Mouse (Mus musculus): ENCODE results near the gene Ccdc120. TPM values are rescaled to one million over a fixed set of nuclear protein-coding genes. Genes with fewer than 3 reads are reported as not detected.

The Ccdc120 gene
- polyA plus RNA-seq, 1 experiment from 2014 or later, result 22.4 TPM

DNA sequence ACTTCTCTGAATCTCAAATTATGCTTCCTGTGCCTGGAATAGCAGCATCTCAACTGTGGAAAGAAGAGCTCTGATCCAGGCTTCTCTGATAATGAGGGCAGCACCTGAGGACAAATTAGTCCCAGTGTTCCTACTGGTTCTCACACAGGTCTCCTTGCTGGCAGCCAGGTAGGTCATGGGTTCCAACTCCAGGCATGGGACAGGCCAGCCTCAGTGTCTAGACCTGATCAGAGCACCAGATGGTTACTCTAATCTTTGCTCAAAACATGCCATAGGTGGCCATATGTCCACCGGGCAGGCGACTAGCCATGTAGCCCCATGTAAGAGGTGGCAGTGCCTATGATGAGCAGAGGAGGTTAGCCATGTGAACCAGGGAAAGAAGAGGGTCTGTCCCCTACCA lies 62.4 kb downstream of the Ccdc120 start:
- H3K4me3 ChIP-seq, result no peak overlapping the region
- no peak for ATAC-seq (ENCODE audit: insufficient number of reproducible peaks, insufficient read depth, low FRiP score, low TSS enrichment, low read depth)
- H3K9me3 ChIP-seq, result no peaks in the 10 kb centered on the region
- H3K27me3 ChIP-seq, result no peaks in the 10 kb centered on the region
- no peak overlapping the region for H3K4me2 ChIP-seq
- H3K9ac ChIP-seq, result no peak overlapping the region
- no peaks in the 10 kb centered on the region for H3K36me3 ChIP-seq
- no peak overlapping the region for H3K27ac ChIP-seq
- no peaks in the 10 kb centered on the region for H3K4me1 ChIP-seq
- 95% methylated on average over 2 of the region's 2 CpGs for WGBS

Other genes with a start within 250 kb of the Ccdc120 start
- gene Foxp3, start 177.3 kb downstream of the Ccdc120 start, polyA plus RNA-seq (2015; fragmentation: Nextera tagmentation; extraction: Ambion mirVana), result 0.14 TPM in 1 of 2 replicates, not detected in the other
- gene Ppp1r3f, start 176.6 kb downstream of the Ccdc120 start, polyA plus RNA-seq (2015; fragmentation: Nextera tagmentation; extraction: Ambion mirVana), result 1.6 and 2.5 TPM in 2 replicates
- gene Ccdc22, start 145.4 kb downstream of the Ccdc120 start, polyA plus RNA-seq (2015; fragmentation: Nextera tagmentation; extraction: Ambion mirVana), result 26.9 and 30.4 TPM in 2 replicates
- gene Cacna1f, start 143.8 kb downstream of the Ccdc120 start, polyA plus RNA-seq (2015; fragmentation: Nextera tagmentation; extraction: Ambion mirVana), result not detected in 2 replicates
- 2.1 and 3.3 TPM in 2 replicates for gene Syp, start 112.4 kb downstream of the Ccdc120 start, polyA plus RNA-seq (2015; fragmentation: Nextera tagmentation; extraction: Ambion mirVana)
- gene Prickle3, start 93.6 kb downstream of the Ccdc120 start, polyA plus RNA-seq (2015; fragmentation: Nextera tagmentation; extraction: Ambion mirVana), result 9.9 and 11.8 TPM in 2 replicates
- 100 and 115 TPM in 2 replicates for gene Plp2, start 79.5 kb downstream of the Ccdc120 start, polyA plus RNA-seq (2015; fragmentation: Nextera tagmentation; extraction: Ambion mirVana)
- gene Magix, start 69.7 kb downstream of the Ccdc120 start, polyA plus RNA-seq (2015; fragmentation: Nextera tagmentation; extraction: Ambion mirVana), result 0.66 TPM in 1 of 2 replicates, not detected in the other
- gene Gpkow, start 53.8 kb downstream of the Ccdc120 start, polyA plus RNA-seq (2015; fragmentation: Nextera tagmentation; extraction: Ambion mirVana), result 37.2 and 40.6 TPM in 2 replicates
- 37.7 and 40.1 TPM in 2 replicates for gene Wdr45, start 36.6 kb downstream of the Ccdc120 start, polyA plus RNA-seq (2015; fragmentation: Nextera tagmentation; extraction: Ambion mirVana)
- gene Gm45208, start 28.7 kb downstream of the Ccdc120 start, polyA plus RNA-seq (2015; fragmentation: Nextera tagmentation; extraction: Ambion mirVana), result not detected in 2 replicates
- 73.1 and 75.9 TPM in 2 replicates for gene Praf2, start 22.5 kb downstream of the Ccdc120 start, polyA plus RNA-seq (2015; fragmentation: Nextera tagmentation; extraction: Ambion mirVana)
- 28.5 and 28.7 TPM in 2 replicates for gene Tfe3, start 11.7 kb upstream of the Ccdc120 start, polyA plus RNA-seq (2015; fragmentation: Nextera tagmentation; extraction: Ambion mirVana)
- gene Gripap1, start 38.9 kb upstream of the Ccdc120 start, polyA plus RNA-seq (2015; fragmentation: Nextera tagmentation; extraction: Ambion mirVana), result 49.8 and 50.1 TPM in 2 replicates
- 1.3 and 2.3 TPM in 2 replicates for gene Kcnd1, start 71.4 kb upstream of the Ccdc120 start, polyA plus RNA-seq (2015; fragmentation: Nextera tagmentation; extraction: Ambion mirVana)
- 47.9 and 51.4 TPM in 2 replicates for gene Otud5, start 90.5 kb upstream of the Ccdc120 start, polyA plus RNA-seq (2015; fragmentation: Nextera tagmentation; extraction: Ambion mirVana)
- gene Pim2, start 127.4 kb upstream of the Ccdc120 start, polyA plus RNA-seq (2015; fragmentation: Nextera tagmentation; extraction: Ambion mirVana), result 4.4 and 5.9 TPM in 2 replicates
- 37.3 and 44.0 TPM in 2 replicates for gene Slc35a2, start 133.1 kb upstream of the Ccdc120 start, polyA plus RNA-seq (2015; fragmentation: Nextera tagmentation; extraction: Ambion mirVana)
- gene Pqbp1, start 148.4 kb upstream of the Ccdc120 start, polyA plus RNA-seq (2015; fragmentation: Nextera tagmentation; extraction: Ambion mirVana), result 155 and 156 TPM in 2 replicates
- gene Timm17b, start 148.5 kb upstream of the Ccdc120 start, polyA plus RNA-seq (2015; fragmentation: Nextera tagmentation; extraction: Ambion mirVana), result 150 and 173 TPM in 2 replicates
- not detected in 2 replicates for gene Gm10491, start 156.9 kb upstream of the Ccdc120 start, polyA plus RNA-seq (2015; fragmentation: Nextera tagmentation; extraction: Ambion mirVana)
- gene Gm10490, start 158.6 kb upstream of the Ccdc120 start, polyA plus RNA-seq (2015; fragmentation: Nextera tagmentation; extraction: Ambion mirVana), result not detected in 2 replicates
- gene Pcsk1n, start 168.9 kb upstream of the Ccdc120 start, polyA plus RNA-seq (2015; fragmentation: Nextera tagmentation; extraction: Ambion mirVana), result 2.0 and 3.1 TPM in 2 replicates
- not detected in 2 replicates for gene Eras, start 177.7 kb upstream of the Ccdc120 start, polyA plus RNA-seq (2015; fragmentation: Nextera tagmentation; extraction: Ambion mirVana)
- 41.8 TPM in 2 replicates for gene Hdac6, start 197.0 kb upstream of the Ccdc120 start, polyA plus RNA-seq (2015; fragmentation: Nextera tagmentation; extraction: Ambion mirVana)
- gene Gata1, start 227.2 kb upstream of the Ccdc120 start, polyA plus RNA-seq (2015; fragmentation: Nextera tagmentation; extraction: Ambion mirVana), result 1.6 and 2.0 TPM in 2 replicates